Mouse (Mus musculus) bone marrow, adult 2 months (tissue): Measurements from ENCODE around the gene Caln1.

ENCODE experiments used
- CTCF ChIP-seq: fragments of 200-500 bp; IDR thresholded peaks from 2 replicates; pipeline ENCODE4 v1.5.1; 2011; ENCODE audit warnings: low read length, control low read depth; ENCODE audit not compliant: control insufficient read depth, insufficient read depth
- POLR2A ChIP-seq: fragments of 200-500 bp; IDR thresholded peaks from 2 replicates; pipeline ENCODE4 v1.6.1; 2011; ENCODE audit warnings: low read depth, mild to moderate bottlenecking, control low read depth, low read length, borderline replicate concordance; ENCODE audit not compliant: control insufficient read depth

GRCm38 (mm10) chr5:130325486-130325885 is 43.8 kb upstream of the Caln1 start:
- TF ChIP-seq CTCF (no peak), POLR2A (no peak)
